Mouse (Mus musculus) heart, postnatal 0 days (tissue): Measurements from ENCODE around the gene Pwwp2b. TPM values are rescaled to one million over a fixed set of nuclear protein-coding genes. Genes with fewer than 3 reads are reported as not detected.

Experiments used
- ATAC-seq: fragments of 200-750 bp; cut with Nextera tagmentation; 2 replicates; pipeline ENCODE4 v1.8.0; 2017; ENCODE audit warnings: low read depth, moderate number of reproducible peaks, moderate library complexity; ENCODE audit not compliant: insufficient read depth
- DNase-seq: peaks from one replicate; pipeline ENCODE4 v3.0.0-alpha.2; 2016; ENCODE audit warnings: low spot score
- H3K27ac ChIP-seq: fragments of 300-500 bp; sonication (generic); 2 replicates; pipeline ENCODE4 v1.5.1; 2014; ENCODE audit warnings: low read depth, mild to moderate bottlenecking
- H3K27me3 ChIP-seq: fragments of 300-500 bp; sonication (generic); 2 replicates; pipeline ENCODE4 v1.6.1; 2014; ENCODE audit warnings: low read length, mixed read lengths; ENCODE audit not compliant: control insufficient read depth, insufficient read depth
- H3K36me3 ChIP-seq: fragments of 300-500 bp; sonication (generic); replicated peaks from 2 replicates; pipeline ENCODE4 v1.6.1; 2014; ENCODE audit warnings: low read length, mixed read lengths; ENCODE audit not compliant: control insufficient read depth, insufficient read depth
- H3K4me1 ChIP-seq: fragments of 300-500 bp; sonication (generic); 2 replicates; pipeline ENCODE4 v1.6.1; 2014; ENCODE audit warnings: antibody characterized with exemption; ENCODE audit not compliant: control insufficient read depth, insufficient read depth
- H3K4me2 ChIP-seq: fragments of 300-500 bp; sonication (generic); 2 replicates; pipeline ENCODE4 v1.6.1; 2014; ENCODE audit warnings: low read depth, mild to moderate bottlenecking, low read length, moderate library complexity
- H3K4me3 ChIP-seq: fragments of 300-500 bp; sonication (generic); 2 replicates; pipeline ENCODE4 v1.5.1; 2014; ENCODE audit warnings: low read depth, low read length
- H3K9ac ChIP-seq: fragments of 300-500 bp; sonication (generic); replicated peaks from 2 replicates; pipeline ENCODE4 v1.6.1; 2014; ENCODE audit warnings: low read depth, low read length, mixed read lengths
- H3K9me3 ChIP-seq: fragments of 300-500 bp; sonication (generic); replicated peaks from 2 replicates; pipeline ENCODE4 v1.6.1; 2016; ENCODE audit warnings: low read length; ENCODE audit not compliant: control insufficient read depth
- CTCF ChIP-seq: IDR thresholded peaks from 2 replicates; pipeline ENCODE4 v1.5.1; 2016; ENCODE audit warnings: antibody characterized with exemption, control low read depth, low read depth
- EP300 ChIP-seq: IDR thresholded peaks from 2 replicates; pipeline ENCODE4 v1.6.1; 2016; ENCODE audit warnings: antibody characterized with exemption, low read depth
- WGBS: fragments of 180-500 bp; shearing (Covaris S2); extraction: QIAGEN DNeasy Blood & Tissue Kit; methylation state at CpG from one replicate; pipeline ENCODE4 v1.1.7; 2014; 5-methylcytosine and 5-hydroxymethylcytosine counted together
- polyA plus RNA-seq: library from polyadenylated mRNA; unstranded; fragments of >200 nt; fragmentation: Nextera tagmentation; extraction: Ambion mirVana; gene quantifications from 2 replicates; pipeline ENCODE4 v1.2.1, GENCODE M21; 2015
- total RNA-seq: library from RNA; depleted of rRNA; stranded (reverse); fragments of >200 nt; gene quantifications from 2 replicates; pipeline ENCODE4 v1.2.3, GENCODE M21; 2014; ENCODE audit warnings: low replicate concordance

The Pwwp2b gene
- total and polyA plus RNA-seq, 2 experiments from 2014 or later = 7.4 to 9.4 TPM

DNA sequence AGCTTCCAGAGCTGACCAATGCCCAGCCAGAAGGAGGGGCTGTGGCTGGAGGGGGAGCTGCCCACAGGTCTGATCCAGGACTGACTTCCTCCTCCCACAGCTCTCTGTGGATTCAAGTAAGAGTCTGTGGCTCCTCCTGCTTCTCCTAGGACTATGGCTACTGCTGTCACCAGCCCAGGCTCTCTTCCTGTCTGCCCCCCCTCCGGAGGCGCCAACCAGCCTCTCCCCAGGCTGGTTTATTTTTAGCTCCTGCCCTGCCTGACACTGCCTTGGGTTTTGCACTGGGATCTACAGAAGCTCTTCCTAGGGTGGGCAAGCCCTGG lies 25.1 kb downstream of the Pwwp2b start:
- Histone ChIP-seq H3K4me2 (no peak overlapping the region; the same call in 1 of the 2 replicates), H3K9me3 (no peaks in the 10 kb centered on the region), H3K27ac (peak overlapping the region; percentile 85), H3K36me3 (peaks cover 9% of the 10 kb centered on the region; the same call in 1 of the 2 replicates), H3K4me3 (no peak overlapping the region), H3K9ac (no peak overlapping the region; the same call in 1 of the 2 replicates), H3K4me1 (peaks cover 30% of the 10 kb centered on the region), H3K27me3 (no peaks in the 10 kb centered on the region)
- DNase-seq = peak; percentile 90
- 0% methylated on average over 2 of the region's 2 CpGs for WGBS
- peak; percentile 88 for ATAC-seq
- TF ChIP-seq EP300 (no peak), CTCF (0 out of 2 replicates have a peak, but pooled peaks have one; percentile 3)

DNA sequence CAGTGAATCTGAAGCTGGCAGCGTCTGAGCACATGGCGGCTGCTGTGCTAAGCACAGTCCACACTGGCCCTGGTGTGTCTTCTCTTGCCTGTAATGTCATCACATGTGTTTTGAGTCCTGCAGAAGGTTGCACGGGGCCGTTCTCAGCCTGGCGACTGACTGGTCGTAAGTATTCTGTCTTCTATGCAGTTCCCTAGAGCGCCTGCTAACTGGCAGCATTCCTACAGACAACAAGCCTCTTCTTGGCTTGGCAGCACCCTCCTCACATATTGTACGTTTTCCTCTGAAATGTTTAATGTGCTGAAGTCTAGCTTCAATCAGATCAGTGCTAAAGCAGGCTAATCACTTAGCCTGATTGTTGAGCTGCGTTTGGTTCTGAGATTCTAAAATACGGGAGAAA lies 27.3 kb downstream of the Pwwp2b start:
- Histone ChIP-seq H3K36me3 (no peaks in the 10 kb centered on the region), H3K4me3 (no peak overlapping the region), H3K9ac (no peak overlapping the region), H3K4me1 (peaks cover 30% of the 10 kb centered on the region), H3K4me2 (no peak overlapping the region), H3K27ac (no peak overlapping the region), H3K27me3 (no peaks in the 10 kb centered on the region), H3K9me3 (no peaks in the 10 kb centered on the region)
- no peak for TF ChIP-seq EP300
- DNase-seq = no peak
- ATAC-seq = no peak
- WGBS = 41% methylated on average over 10 of the region's 10 CpGs

DNA sequence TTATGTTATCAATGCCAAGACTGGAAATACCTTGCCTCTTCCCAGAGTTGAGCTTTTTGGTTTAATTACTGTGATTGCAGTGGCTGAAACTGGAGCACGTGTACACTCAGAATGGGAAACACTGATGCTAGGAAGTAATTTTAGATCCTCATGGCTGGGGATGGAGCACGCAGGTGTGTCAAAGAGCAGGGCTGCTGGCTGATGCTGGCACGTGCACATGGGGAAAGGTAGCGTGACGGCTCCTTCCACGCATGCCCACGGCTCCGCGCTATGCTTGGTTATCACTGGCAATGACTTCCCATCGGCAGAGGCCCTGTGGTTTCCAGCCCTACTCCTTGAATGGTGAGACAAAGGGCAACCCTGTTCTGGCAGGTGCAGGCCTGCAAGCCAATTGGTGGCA lies 27.9 kb downstream of the Pwwp2b start:
- Histone ChIP-seq H3K9ac (no peak overlapping the region), H3K9me3 (no peaks in the 10 kb centered on the region), H3K4me3 (no peak overlapping the region), H3K36me3 (no peaks in the 10 kb centered on the region), H3K4me2 (no peak overlapping the region), H3K4me1 (peaks cover 30% of the 10 kb centered on the region), H3K27me3 (no peaks in the 10 kb centered on the region), H3K27ac (no peak overlapping the region)
- TF ChIP-seq CTCF (no peak), EP300 (no peak)
- ATAC-seq = no peak
- no peak for DNase-seq
- 89% methylated on average over 10 of the region's 10 CpGs for WGBS

DNA sequence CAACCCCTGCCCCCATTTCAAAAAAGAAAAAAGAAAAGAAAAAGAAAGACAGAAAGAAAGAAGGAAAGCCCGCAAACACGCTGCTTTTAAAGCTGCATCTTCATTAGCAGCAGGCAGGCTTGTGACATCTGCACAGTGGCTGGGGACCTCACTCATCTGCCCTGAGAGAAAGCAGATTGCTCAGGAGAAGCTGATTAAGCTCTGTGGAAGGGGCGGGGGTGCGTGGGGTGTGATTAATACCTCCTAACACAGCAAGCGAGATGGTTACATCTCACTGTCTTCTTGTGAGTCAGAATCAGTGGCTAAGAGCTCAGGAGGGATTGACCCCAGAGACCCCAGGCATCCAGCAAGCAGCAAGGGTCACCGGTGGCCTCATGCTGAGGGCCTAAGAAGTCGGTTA lies 29.3 kb downstream of the Pwwp2b start:
- no peak overlapping the region for H3K27ac ChIP-seq
- no peak for ATAC-seq
- peaks cover 18% of the 10 kb centered on the region for H3K4me1 ChIP-seq
- H3K27me3 ChIP-seq = no peaks in the 10 kb centered on the region
- TF ChIP-seq CTCF (no peak), EP300 (no peak)
- H3K36me3 ChIP-seq = no peaks in the 10 kb centered on the region
- 74% methylated on average over 7 of the region's 7 CpGs for WGBS
- DNase-seq = no peak
- H3K9me3 ChIP-seq = no peaks in the 10 kb centered on the region
- H3K9ac ChIP-seq = no peak overlapping the region
- no peak overlapping the region for H3K4me2 ChIP-seq
- H3K4me3 ChIP-seq = no peak overlapping the region

DNA sequence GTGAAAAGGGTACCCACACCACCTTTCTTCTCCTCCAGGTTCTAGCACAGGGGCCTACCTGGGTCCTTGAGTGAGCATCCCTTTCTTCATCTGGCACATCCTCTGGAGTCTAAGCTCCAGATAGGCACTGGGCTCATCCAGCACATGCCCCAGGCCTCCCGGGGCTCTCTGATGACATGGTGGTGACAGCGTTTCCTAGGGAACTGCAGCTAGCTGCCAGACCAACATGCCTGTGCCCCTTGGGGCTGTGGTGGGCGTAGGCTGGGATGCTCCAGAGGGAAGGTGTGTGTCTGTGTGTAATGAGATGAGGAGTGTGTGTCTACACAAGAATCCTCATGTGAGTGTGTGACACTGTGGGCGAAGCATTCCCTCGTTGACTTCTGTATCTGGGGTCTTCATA lies 31.3 kb downstream of the Pwwp2b start:
- Histone ChIP-seq H3K27me3 (no peaks in the 10 kb centered on the region), H3K4me3 (no peak overlapping the region), H3K9ac (no peak overlapping the region), H3K9me3 (no peaks in the 10 kb centered on the region), H3K36me3 (no peaks in the 10 kb centered on the region), H3K4me1 (no peaks in the 10 kb centered on the region), H3K4me2 (no peak overlapping the region), H3K27ac (no peak overlapping the region)
- 63% methylated on average over 5 of the region's 5 CpGs for WGBS
- no peak for ATAC-seq
- TF ChIP-seq CTCF (no peak), EP300 (no peak)
- DNase-seq = no peak

DNA sequence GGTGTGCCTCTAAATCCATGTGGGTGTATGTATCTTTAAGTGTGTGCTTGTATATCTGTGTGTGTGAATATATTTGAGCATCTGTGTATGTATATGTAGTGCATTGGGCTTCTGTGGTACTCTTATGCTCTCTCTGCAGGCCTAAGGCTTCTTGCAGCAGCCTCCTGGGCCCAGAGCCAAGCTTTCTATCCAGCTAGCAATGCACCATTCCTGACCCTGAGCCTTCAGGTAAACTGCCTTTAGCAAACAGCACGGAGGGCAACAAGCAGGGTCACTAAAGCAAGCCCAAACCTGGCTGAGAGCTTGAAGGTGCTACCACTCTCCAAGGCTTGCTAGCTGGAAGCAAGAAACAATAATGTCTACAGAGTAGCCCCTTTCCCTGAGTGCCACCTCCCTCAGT lies 31.8 kb downstream of the Pwwp2b start:
- no peaks in the 10 kb centered on the region for H3K4me1 ChIP-seq
- no peaks in the 10 kb centered on the region for H3K9me3 ChIP-seq
- TF ChIP-seq EP300 (no peak), CTCF (no peak)
- no peak overlapping the region for H3K4me2 ChIP-seq
- no peak overlapping the region for H3K9ac ChIP-seq
- 71% methylated on average over 1 of the region's 1 CpGs for WGBS
- no peak overlapping the region for H3K4me3 ChIP-seq
- no peaks in the 10 kb centered on the region for H3K27me3 ChIP-seq
- DNase-seq (no peak), ATAC-seq (no peak)
- H3K27ac ChIP-seq = no peak overlapping the region
- no peaks in the 10 kb centered on the region for H3K36me3 ChIP-seq
